Mouse (Mus musculus): ENCODE measurements at regions not wholly inside any gene's neighbourhood (a gene's known extent, or its start where the extent isn't known, plus 50 kb on each side); places are given as distances from the start of the nearest gene placed in this dataset.

GRCm38 (mm10) chr13:41694749-41695419 lies 89.2 kb downstream of the Tmem170b start:
- DNase-seq, result no peak

- DNase-seq, result no peak
These were observed 91.2 kb downstream of the Tmem170b start for GRCm38 (mm10) chr13:41696767-41697445.

- DNase-seq, result no peak
These were observed 95.6 kb downstream of the Tmem170b start for GRCm38 (mm10) chr13:41701345-41701744.

- DNase-seq, result no peak
These were observed 96.1 kb downstream of the Tmem170b start for GRCm38 (mm10) chr13:41701829-41702231.

DNA sequence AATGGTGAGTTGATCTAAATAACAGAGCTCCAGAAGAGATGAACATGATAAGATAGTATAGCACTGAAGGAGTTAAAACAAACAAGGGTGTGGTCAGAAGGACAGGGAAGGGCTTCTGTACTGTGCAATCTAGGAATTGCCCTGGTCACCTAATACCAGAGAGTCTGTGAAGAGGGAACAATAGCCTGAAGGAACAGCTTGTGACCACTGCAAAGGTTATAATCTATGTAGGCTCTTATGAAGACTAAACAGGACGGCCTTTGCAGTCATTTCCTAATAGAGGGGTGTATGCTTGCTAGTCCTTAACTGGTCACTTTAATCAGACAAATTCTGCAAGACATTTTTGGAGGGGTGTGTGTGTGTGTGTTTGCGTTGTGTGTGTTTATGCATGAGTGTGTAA lies 97.5 kb downstream of the Tmem170b start:
- no peak for DNase-seq

GRCm38 (mm10) chr13:41703618-41704017 lies 97.9 kb downstream of the Tmem170b start:
- DNase-seq, result no peak

DNA sequence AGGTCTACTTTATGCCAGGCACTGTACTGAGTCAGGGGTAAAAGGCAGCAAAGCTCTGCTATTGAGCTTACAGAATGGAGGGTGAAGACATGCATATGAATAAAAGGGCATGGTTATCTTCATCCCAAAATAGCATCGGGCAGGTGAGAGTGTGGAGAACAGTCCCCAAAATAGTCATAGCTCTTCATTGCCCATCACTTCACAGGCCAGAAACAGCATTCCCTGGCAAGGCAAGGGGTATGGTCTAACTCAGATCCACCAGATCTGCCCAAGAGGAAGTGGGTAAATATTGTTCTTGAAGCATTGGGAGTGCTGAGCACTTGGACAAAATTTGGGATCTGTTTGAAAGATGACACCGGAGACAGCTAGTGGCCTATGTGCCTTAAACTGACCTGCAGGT lies 99.1 kb downstream of the Tmem170b start:
- DNase-seq, result no peak

DNA sequence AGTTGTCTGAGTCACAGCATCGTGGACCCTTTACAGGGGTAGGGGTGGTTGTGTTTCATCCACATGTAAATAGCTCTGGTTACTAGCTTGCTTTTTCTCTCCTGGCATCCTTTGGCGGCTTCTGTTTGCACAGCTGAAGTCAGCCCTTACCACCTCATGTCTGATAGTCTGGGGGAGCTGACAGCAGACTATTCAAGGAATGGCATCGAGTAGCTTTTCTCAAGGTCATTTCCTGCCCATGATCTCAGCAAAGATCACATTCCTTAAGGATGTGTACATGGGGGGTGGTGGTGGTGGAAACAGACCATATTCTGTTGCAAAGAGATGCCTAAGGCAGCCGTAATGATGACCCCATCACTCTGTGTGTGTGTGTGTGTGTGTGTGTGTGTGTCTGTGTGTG lies 99.9 kb downstream of the Tmem170b start:
- no peak for DNase-seq

GRCm38 (mm10) chr13:41707811-41708210 lies 102.1 kb downstream of the Tmem170b start:
- no peak for DNase-seq

DNA sequence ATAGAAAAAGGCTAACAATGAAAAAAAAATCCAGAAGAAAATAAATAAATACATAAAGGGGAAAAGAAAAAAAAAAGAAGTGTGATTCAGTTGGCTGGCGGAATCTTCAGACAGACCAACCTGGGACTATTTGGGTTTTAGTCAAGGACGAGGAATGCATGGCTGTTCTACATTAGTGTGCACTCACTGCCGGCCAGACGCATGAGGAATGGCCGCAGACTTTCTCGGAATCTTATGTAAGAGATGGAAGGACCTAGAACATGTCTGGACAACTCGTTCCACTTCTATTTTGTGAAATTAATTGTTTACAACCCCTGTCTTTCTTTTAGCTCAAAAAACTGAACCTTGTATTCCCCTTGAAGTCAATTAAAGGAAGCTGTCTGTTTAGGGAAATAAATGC lies 103.4 kb downstream of the Tmem170b start:
- DNase-seq, result no peak

DNA sequence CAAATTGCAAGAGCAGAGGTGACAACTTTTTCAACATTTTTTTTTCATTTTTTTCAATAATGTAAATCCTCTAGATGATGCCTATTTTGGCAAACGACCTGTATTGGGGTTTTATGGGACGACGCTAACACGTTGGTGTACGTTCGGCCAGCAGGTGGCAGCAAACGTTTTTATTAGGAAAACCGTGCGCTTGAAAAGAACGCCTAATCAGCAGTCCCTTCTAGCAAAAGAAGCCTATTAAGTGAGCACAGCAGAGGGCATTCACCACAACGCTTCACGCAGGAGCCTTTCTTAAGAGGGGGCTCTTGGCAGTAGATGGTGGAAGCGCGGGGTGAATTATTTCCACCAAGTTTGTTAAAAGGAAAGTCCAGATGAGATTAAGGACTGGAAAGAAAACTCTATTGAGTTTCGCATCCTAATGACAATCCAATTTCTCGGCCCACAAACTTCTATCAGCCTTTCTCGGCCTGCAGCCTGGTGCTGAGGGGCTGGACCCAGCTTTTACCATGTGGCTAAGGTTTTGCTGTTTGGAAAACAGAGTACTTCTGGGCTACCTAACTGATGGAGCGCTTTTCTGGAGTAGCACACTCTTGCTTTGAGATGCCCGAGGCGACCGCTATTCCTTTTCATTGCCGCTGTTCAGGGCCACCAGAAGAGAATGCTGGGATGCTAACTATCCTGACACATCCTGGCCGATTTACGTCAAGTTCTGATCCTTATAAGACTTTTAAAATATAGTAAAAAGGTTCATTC lies 103.9 kb downstream of the Tmem170b start:
- peak; percentile 80 for DNase-seq

- DNase-seq, result no peak
These were observed 106.9 kb downstream of the Tmem170b start for GRCm38 (mm10) chr13:41712616-41713015.

Data from layer of hippocampus, adult 9-11 months (tissue).